Mouse (Mus musculus): ENCODE measurements around the gene Cox17. TPM values are rescaled to one million over a fixed set of nuclear protein-coding genes. Genes with fewer than 3 reads are reported as not detected.

The Cox17 gene
- polyA plus RNA-seq, 1 experiment from 2014 or later, result 77.9 TPM

Other genes with a start within 250 kb of the Cox17 start
- gene Nr1i2, start 52.2 kb upstream of the Cox17 start, polyA plus RNA-seq (2015; fragmentation: Nextera tagmentation; extraction: Ambion mirVana), result 0.08 TPM in 1 of 2 replicates, not detected in the other
- 1.1 and 1.5 TPM in 2 replicates for gene Maats1, start 4.8 kb upstream of the Cox17 start, polyA plus RNA-seq (2015; fragmentation: Nextera tagmentation; extraction: Ambion mirVana)
- 0.77 TPM in 1 of 2 replicates, not detected in the other for gene Gm21987, start within 50 bp of the Cox17 start, polyA plus RNA-seq (2015; fragmentation: Nextera tagmentation; extraction: Ambion mirVana)
- 0.57 and 1.4 TPM in 2 replicates for gene Popdc2, start 15.2 kb downstream of the Cox17 start, polyA plus RNA-seq (2015; fragmentation: Nextera tagmentation; extraction: Ambion mirVana)
- 0.42 and 0.61 TPM in 2 replicates for gene Pla1a, start 86.2 kb downstream of the Cox17 start, polyA plus RNA-seq (2015; fragmentation: Nextera tagmentation; extraction: Ambion mirVana)
- 152 and 161 TPM in 2 replicates for gene Adprh, start 105.7 kb downstream of the Cox17 start, polyA plus RNA-seq (2015; fragmentation: Nextera tagmentation; extraction: Ambion mirVana)
- 0.54 and 0.75 TPM in 2 replicates for gene Cd80, start 108.6 kb downstream of the Cox17 start, polyA plus RNA-seq (2015; fragmentation: Nextera tagmentation; extraction: Ambion mirVana)
- gene Timmdc1, start 175.7 kb downstream of the Cox17 start, polyA plus RNA-seq (2015; fragmentation: Nextera tagmentation; extraction: Ambion mirVana), result 32.0 and 33.0 TPM in 2 replicates
- gene Poglut1, start 203.3 kb downstream of the Cox17 start, polyA plus RNA-seq (2015; fragmentation: Nextera tagmentation; extraction: Ambion mirVana), result 52.6 and 56.4 TPM in 2 replicates
- gene Tmem39a, start 211.7 kb downstream of the Cox17 start, polyA plus RNA-seq (2015; fragmentation: Nextera tagmentation; extraction: Ambion mirVana), result 35.4 and 40.8 TPM in 2 replicates

All from midbrain, embryonic 15.5 days (tissue).